Mouse (Mus musculus): ENCODE measurements at regions not wholly inside any gene's neighbourhood (a gene's known extent, or its start where the extent isn't known, plus 50 kb on each side); places are given as distances from the start of the nearest gene placed in this dataset.

DNA sequence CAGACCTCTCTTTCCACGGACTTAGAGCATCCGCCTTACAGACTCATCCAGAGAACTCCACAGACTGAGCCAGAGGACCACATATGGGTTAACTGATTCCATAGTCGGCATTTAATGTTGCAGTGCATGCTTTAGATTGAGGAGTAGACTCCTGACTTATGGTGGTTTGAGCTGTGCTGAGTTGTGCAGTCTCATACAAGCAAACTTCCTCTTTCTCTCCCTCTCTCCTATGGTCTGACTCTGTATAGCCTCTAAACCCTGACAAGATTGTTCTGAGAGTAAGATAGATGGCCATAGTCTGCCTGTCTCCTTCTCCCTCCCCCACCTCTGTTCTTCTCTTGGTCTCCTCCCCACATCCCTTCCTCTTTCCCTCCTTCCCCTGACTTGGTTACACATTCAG, 616.0 kb downstream of the Ryr2 start:
- DNase-seq (ENCODE audit: extremely low spot score in 1 of 2, low spot score in 2 of 2), result no peak
- no peak for TF ChIP-seq CTCF (IDR thresholded peaks at IDR 0.05)
- intact Hi-C loops (cut with DNase I), result no loop called here
- H3K27ac ChIP-seq, result no peak overlapping the region
- no peak overlapping the region for H3K4me3 ChIP-seq

DNA sequence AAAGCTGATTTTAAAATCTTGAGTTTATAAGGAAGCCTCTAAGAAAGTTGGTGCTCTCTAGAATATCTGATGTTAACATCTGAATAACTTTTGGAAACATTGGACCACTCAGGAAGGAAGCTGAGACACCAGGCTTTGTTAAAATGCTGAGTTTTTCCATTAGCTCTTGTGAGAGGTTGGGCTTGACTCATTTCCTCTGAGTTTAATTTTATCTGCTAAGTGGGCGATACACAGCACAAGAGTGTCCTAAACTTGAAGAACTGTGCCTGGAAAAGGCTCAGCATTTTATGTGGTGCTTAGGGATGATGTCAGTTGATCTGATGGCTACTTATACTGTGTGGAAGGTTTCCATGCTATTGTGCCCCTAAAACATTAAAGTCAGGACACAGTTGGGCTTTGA, 623.6 kb downstream of the Ryr2 start:
- peak in 1 of 2 experiments; percentile 13 for DNase-seq (ENCODE audit: extremely low spot score in 1 of 2, low spot score in 2 of 2)
- Histone ChIP-seq H3K27ac (no peak overlapping the region; the same call in 1 of the 2 replicates), H3K4me3 (no peak overlapping the region)
- TF ChIP-seq CTCF (IDR thresholded peaks at IDR 0.05), result no peak
- intact Hi-C loops (cut with DNase I), result no loop called here

DNA sequence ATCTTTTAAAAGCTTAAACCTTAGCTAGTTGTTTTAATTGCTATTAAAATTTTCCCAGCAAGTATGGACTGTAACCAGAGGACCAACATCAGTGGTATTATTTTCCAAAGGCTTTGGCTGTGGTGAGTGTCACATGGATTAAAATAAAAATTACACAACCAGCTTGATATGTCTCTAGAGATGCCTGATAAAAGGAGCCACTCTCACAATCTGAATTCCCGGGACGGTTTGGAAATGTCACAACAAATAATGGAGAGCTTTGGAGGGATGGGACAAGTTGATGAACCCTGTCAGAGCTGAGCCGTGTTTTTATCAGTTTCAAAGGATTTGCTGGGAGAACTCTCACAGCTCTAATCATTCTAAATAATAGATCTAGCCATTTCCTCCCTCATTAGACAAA, 624.0 kb downstream of the Ryr2 start:
- no peak for TF ChIP-seq CTCF (IDR thresholded peaks at IDR 0.05)
- Histone ChIP-seq H3K27ac (no peak overlapping the region), H3K4me3 (no peak overlapping the region)
- DNase-seq (ENCODE audit: extremely low spot score in 1 of 2, low spot score in 2 of 2), result no peak
- intact Hi-C loops (cut with DNase I), result no loop called here

DNA sequence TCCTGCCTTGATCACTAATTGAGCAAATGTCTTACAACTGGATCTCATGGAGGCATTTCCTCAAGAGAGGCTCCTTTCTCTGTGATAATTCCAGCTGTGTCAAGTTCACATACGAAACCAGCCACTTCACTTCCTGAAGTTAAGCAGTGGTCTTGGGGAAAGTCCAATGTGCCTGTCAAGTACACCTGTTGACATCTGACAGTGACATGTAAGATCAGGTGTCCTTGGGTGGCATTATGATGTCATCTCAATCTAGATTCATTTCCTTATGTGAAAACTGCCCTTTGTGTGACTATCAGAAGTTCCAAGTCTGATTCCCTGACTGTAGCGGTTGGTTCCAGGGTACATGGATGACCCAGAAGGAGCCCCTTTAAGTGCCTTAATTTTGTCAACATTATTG, 646.5 kb downstream of the Ryr2 start:
- DNase-seq (ENCODE audit: extremely low spot score in 1 of 2, low spot score in 2 of 2), result no peak
- Histone ChIP-seq H3K27ac (no peak overlapping the region), H3K4me3 (no peak overlapping the region)
- TF ChIP-seq CTCF (IDR thresholded peaks at IDR 0.05), result no peak
- intact Hi-C loops (cut with DNase I), result no loop called here

- no peak overlapping the region for H3K27ac ChIP-seq
- TF ChIP-seq CTCF (IDR thresholded peaks at IDR 0.05), result no peak
- intact Hi-C loops (cut with DNase I), result no loop called here
- no peak overlapping the region for H3K4me3 ChIP-seq
- no peak for DNase-seq (ENCODE audit: extremely low spot score in 1 of 2, low spot score in 2 of 2)
Observed at GRCm38 (mm10) chr13:11455113-11455512, 651.6 kb downstream of the Ryr2 start.

DNA sequence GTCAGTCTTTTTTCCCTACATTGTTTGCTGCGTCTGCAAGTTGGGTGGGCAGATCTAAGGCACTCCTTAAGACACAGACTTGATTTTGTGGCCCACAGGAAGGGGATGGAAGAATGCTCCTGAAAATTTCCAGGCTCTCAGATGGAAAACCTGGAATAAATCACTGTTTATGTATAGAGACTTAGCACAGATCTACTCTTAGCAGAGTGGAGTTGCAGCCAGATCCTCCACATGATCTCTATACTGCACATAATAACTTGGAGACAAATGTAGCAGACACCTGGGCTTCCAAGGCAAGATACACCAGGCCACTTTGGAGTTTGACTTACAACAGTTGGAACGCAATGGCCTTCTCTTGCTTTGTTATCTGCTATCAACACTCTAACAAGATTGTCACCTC, 654.3 kb downstream of the Ryr2 start:
- no peak overlapping the region for H3K27ac ChIP-seq
- no peak overlapping the region for H3K4me3 ChIP-seq
- no peak for DNase-seq (ENCODE audit: extremely low spot score in 1 of 2, low spot score in 2 of 2)
- no peak for TF ChIP-seq CTCF (IDR thresholded peaks at IDR 0.05)
- intact Hi-C loops (cut with DNase I), result no loop called here

DNA sequence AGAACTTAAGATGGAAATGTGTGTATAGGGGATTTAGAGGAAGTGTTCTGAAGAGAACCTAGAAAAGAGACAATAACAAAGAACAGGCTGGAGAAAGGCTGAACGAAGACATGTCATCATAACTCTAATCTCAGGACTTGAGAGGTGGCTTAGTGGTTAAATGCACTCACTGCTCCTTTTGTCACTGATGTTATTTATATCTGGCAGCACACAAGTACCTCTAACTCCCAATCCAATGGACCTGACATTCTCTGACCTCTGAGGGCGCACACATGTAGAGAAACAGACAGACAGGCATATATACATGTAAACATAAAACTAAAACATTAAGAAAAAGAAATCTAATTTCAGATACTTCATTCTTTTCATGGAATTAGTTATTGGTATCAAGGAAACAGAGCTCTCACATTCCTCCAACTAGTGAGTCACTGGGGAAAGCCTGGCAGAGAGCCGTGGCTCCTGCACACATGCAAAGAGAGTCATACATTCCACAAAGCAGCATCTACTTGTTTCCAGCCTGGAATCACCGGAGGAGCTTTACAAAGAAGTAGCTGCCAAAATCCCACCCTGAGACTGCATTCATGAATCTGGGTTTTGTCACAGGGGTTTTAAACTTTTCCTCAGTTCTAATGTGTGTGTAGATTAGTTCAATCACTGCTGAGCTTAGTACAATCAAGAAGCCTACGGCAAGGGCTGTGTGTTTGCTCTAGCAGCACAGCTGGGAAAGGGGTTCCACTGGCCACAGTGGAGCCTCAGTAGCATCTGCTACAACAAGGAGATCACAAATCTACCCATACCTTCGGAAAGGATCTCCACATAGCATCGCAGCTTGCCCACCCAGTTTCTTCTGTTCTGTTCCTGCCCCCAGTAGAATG, 674.0 kb downstream of the Ryr2 start:
- peak in 1 of 2 experiments; percentile 36 for DNase-seq (ENCODE audit: extremely low spot score in 1 of 2, low spot score in 2 of 2)
- no peak for TF ChIP-seq CTCF (IDR thresholded peaks at IDR 0.05)
- Histone ChIP-seq H3K4me3 (no peak overlapping the region), H3K27ac (no peak overlapping the region)
- intact Hi-C loops (cut with DNase I), result no loop called here

DNA sequence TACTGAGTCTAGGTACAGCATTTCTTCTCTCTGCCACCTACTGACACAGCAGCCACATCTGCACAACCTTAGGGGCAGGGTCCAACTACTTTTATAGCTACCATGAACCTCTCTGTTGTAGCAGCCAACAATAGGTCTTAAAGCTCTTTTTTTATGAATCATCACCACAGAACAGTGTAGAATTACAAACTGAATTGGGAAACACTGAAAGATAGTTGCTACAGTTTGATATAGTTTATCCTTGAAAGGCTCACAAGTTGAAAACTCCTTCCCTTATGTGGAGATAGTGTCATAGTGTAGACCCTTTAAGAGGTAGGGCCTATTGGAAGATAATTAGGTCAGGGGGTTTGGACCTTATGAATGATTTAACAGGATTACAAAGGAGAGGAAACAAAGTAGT, 679.9 kb downstream of the Ryr2 start:
- no peak overlapping the region for H3K27ac ChIP-seq
- intact Hi-C loops (cut with DNase I), result no loop called here
- TF ChIP-seq CTCF (IDR thresholded peaks at IDR 0.05), result no peak
- no peak overlapping the region for H3K4me3 ChIP-seq
- no peak for DNase-seq (ENCODE audit: extremely low spot score in 1 of 2, low spot score in 2 of 2)

- intact Hi-C loops (cut with DNase I), result no loop called here
- H3K27ac ChIP-seq, result no peak overlapping the region
- DNase-seq (ENCODE audit: extremely low spot score in 1 of 2, low spot score in 2 of 2), result no peak
- no peak overlapping the region for H3K4me3 ChIP-seq
- TF ChIP-seq CTCF (IDR thresholded peaks at IDR 0.05), result no peak
Observed at GRCm38 (mm10) chr13:11392027-11392426, 714.7 kb downstream of the Ryr2 start.

DNA sequence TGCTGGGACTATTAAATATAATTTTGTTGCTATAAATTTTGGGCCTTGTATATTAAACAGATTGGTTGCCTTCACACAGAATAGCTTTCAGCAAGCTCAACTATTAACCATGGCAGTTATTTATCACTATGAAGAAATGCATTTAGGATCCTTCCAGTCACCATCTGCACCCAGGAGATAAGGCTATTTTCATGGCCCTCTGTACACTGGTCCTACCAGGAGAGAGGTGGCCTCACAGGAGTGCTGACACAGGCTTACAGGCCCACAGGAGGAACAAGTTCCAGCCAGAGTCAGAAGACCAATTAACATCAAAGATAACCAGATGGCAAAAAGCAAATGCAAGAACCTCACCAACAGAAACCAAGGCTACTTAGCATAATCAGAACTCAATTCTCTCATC, 731.3 kb downstream of the Ryr2 start:
- H3K4me3 ChIP-seq, result no peak overlapping the region
- no peak for DNase-seq (ENCODE audit: extremely low spot score in 1 of 2, low spot score in 2 of 2)
- no peak overlapping the region for H3K27ac ChIP-seq
- no peak for TF ChIP-seq CTCF (IDR thresholded peaks at IDR 0.05)
- intact Hi-C loops (cut with DNase I), result no loop called here

- H3K4me3 ChIP-seq, result no peak overlapping the region
- no peak for TF ChIP-seq CTCF (IDR thresholded peaks at IDR 0.05)
- H3K27ac ChIP-seq, result no peak overlapping the region
- intact Hi-C loops (cut with DNase I), result no loop called here
- DNase-seq (ENCODE audit: extremely low spot score in 1 of 2, low spot score in 2 of 2), result no peak
Observed at GRCm38 (mm10) chr13:11369456-11369855, 737.3 kb downstream of the Ryr2 start.

- Histone ChIP-seq H3K4me3 (no peak overlapping the region), H3K27ac (no peak overlapping the region)
- intact Hi-C loops (cut with DNase I), result no loop called here
- no peak for DNase-seq (ENCODE audit: extremely low spot score in 1 of 2, low spot score in 2 of 2)
- TF ChIP-seq CTCF (IDR thresholded peaks at IDR 0.05), result no peak; the same call in 1 of the 2 replicates
Observed at GRCm38 (mm10) chr13:11362872-11363271, 743.9 kb downstream of the Ryr2 start.

DNA sequence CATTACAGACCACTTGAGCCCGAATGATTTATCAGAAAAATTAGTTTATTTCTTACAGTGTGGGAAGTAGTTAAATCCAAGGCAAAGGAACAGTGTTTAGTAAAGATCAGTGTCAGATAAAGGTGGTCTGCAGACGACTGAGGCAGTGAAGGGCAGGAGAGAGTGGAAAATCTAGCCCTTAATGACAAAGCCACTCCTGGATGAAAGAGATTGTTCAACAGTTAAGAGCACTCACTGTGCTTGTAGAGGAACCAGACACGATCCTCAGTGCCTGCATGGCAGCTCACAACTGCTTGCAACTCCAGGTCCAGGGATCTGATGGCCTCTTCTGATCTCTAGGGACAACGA, 758.3 kb downstream of the Ryr2 start:
- H3K27ac ChIP-seq, result no peak overlapping the region
- no peak for TF ChIP-seq CTCF (IDR thresholded peaks at IDR 0.05)
- no peak overlapping the region for H3K4me3 ChIP-seq
- DNase-seq (ENCODE audit: extremely low spot score in 1 of 2, low spot score in 2 of 2), result no peak
- intact Hi-C loops (cut with DNase I), result no loop called here
